Mouse (Mus musculus) layer of hippocampus, adult 11-12 months (tissue): Measurements from ENCODE around the gene Tap1.
"Not testable (repeated sequence)": the region's sequence is repeated elsewhere in the genome, so short reads cannot be mapped to it uniquely, and the experiment has no call there.

Source experiments
- DNase-seq: peaks from one replicate; pipeline ENCODE4 v3.0.0; 2022; ENCODE audit warnings: low spot score

Tap1 gene

DNA sequence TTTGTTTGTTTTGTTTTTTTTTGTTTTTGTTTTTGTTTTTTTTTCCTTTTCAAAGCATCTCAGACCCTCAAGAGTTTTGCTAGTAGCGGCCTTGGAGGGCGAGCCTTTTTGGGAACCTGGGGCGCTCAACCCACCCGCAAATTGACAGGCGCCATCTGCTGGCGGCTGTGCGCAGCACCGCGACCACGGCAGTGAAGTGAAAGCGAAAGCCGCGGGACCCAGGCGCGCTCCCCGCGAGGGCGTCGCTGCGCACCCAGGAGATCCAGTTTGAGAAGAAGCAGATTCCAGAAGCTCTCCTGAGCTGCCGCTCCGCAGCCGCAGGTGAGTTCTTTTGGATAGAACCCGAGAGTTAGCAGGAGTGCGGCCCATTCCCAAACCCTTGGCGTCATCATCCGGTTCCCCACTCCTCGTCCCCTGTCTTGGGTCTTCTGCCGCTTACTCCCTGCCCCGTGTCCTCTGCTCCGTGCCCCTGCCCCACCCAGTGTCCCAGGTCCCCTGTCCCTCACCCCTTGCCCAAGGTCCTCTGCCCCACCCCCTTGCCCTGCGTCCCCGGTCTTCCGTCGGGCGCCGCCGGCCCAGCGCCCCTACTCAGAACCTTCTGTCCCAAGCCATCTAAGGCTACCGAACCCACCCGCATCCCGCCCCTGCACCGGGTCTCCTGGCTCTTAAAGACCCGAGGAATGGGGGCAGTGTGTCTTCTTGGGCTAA lies 17.1 kb downstream of the Tap1 start:
- peak; percentile 89 for DNase-seq

DNA sequence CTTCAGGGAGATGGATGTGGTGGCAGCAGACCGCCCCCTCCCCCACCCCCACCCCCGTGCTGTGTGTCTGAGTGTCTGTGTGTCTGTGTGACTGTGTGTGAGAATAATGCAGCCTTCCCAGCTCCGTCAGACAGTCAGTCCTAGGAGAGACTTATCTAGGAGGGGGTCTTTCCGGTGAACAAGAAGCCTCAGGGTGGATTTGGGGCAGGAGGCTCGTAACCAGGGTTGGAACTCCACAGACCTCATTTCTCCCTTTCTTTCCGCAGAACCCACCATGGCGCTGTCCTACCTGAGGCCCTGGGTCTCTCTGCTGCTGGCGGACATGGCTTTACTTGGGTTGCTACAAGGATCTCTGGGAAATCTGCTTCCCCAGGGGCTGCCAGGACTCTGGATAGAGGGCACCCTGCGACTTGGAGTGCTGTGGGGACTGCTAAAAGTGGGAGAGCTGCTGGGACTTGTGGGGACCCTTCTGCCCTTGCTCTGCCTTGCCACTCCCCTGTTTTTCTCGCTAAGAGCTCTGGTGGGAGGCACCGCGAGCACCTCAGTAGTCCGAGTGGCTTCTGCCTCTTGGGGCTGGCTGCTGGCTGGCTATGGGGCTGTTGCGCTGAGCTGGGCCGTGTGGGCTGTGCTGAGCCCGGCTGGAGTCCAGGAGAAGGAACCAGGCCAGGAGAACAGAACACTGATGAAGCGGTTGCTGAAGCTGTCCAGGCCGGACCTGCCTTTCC lies 17.8 kb downstream of the Tap1 start:
- DNase-seq = no peak

DNA sequence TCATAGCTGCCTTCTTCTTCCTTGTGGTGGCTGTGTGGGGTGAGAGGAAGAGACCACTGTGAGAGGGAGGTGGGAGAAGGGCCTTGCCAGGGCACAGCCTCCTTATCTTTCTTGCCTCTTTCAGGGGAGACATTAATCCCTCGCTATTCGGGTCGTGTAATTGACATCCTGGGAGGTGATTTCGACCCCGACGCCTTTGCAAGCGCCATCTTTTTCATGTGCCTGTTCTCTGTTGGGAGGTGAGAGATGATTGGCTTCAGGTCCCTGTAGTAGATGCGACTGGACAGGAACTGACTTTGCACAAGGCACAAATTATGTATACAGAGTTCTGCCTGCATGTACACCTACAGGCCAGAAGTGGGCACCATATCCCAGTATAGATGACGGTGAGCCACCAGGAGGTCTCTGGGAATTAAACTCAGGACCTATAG lies 18.4 kb downstream of the Tap1 start:
- DNase-seq = no peak

DNA sequence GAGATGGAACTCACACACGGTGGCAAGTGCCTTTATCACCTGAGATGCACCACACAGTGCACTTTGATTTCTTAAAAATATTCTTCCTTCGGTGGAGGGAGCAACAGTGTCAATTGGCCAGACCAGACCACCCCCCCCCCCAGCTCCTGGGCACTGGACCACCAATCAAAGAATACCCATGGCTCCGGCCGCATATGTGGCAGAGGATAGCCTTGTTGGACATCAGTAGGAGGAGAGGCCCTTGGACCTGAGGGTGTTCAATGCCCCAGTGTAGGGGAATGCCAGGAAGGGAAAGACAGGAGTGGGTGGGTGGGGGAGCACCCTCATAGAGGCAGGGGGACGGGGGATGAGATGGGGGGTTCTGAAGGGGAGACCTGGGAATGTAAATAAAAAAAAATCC lies 19.4 kb downstream of the Tap1 start:
- DNase-seq = no peak

DNA sequence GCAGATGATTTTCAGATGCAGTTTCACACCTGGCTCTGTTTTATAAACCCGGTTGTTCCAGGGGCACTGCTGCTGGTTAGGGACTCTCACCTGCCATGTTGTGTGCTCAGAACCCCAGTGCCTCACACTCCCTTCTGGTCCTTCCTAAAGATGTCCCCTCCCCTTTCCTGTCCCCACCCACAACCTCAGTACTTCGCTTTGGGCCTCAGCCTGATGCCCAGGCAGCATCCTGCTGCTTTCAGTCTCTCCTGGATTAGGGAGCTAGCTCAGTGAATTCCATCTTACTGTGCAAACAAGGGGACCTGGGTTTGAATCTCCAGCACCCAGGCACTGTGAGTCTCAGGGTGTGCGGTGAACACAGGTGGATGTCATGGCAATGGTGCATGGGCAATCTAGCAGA lies 20.1 kb downstream of the Tap1 start:
- no peak for DNase-seq

DNA sequence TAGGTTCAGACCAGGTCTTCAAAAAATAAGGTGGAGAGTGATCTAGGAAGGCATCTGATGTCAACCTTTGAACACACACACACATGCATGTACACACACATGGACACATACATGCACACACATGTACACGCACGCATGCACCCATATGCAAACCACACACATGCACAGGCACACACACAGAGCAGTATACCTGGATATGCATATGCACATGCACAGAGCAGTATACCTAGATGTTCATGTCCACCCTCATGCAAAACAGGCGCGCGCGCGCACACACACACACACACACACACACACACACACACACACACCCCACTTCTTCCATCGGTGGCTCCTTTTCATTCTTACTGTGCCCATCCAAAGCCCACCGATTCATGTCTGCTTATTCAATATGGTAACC lies 20.5 kb downstream of the Tap1 start:
- no peak for DNase-seq

DNA sequence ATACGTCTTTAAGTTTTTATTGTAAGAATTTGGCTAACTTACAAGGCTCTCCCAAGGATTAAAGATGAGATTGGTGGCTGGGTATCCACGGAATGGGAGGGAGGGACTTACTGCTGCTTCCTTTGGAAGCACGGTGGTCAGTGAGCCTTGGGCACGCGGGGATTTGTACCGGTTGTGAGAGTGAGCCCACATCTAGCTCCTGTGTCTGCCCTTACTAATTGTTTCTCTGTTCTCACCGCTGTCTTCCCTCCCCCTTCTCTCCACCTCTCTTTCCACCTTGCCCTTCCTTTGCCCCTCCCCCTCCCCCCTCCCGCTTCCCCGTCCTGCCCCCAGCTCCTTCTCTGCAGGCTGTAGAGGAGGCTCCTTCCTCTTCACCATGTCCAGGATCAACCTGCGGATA lies 21.1 kb downstream of the Tap1 start:
- DNase-seq = no peak

DNA sequence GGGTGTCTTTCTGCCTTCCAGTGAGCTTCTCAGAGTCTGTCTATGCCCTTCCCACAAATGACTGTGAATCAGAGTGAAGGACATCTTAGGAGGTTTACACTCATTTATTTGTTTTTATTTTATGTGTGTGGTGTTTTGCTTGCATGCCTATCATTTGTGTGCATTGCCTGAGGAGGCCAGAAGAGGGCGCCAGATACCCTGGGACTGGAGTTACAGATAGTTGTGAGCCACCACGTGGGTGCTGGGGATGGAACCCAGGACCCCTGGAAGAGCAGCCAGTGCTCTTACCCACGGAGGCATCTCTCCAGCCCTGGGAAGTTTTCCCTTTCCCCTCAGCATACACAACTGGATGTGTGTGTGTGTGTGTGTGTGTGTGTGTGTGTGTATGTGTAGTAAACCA lies 22.3 kb downstream of the Tap1 start:
- DNase-seq = no peak

DNA sequence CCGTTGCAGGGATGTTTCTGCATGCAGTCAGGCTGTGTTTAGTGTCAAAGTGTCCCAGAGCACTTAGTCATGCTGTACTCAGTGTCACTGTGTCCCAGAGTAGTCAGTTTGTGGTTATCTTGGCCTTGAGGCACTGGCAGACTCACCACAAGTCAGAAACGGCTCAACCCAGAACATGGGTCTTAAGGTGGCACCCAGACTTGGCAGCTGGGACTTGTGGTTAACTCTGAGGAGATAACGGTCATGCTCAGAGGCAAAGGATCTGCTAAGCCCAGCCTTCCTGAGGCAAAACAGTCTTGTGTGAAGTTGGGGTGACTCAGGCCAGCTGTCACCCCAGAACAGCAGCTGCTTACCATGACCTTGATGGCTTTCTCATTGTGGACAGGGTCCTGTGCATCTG lies 23.2 kb downstream of the Tap1 start:
- no peak for DNase-seq

DNA sequence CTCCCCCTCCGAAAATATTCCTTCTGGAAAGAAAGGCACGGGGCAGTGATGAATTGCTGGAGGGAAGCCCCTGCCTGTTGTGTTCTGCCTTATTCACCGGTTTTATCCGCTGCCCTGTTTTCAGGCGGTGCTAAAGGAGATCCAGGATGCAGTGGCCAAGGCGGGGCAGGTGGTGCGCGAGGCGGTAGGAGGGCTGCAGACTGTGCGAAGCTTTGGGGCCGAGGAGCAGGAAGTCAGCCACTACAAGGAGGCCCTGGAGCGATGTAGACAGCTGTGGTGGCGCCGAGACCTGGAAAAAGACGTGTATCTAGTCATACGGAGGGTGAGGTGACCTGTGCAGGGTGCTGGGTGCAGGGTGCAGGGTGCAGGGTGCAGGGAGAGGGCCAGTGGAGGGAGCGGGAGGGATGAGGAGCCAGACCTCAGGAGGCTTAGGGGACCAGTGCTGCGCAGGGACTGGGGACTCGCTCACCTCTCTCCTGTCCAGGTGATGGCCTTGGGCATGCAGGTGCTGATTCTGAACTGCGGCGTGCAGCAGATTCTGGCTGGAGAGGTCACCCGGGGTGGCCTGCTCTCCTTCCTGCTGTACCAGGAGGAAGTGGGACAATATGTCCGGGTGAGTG lies 24.5 kb downstream of the Tap1 start:
- no peak for DNase-seq

DNA sequence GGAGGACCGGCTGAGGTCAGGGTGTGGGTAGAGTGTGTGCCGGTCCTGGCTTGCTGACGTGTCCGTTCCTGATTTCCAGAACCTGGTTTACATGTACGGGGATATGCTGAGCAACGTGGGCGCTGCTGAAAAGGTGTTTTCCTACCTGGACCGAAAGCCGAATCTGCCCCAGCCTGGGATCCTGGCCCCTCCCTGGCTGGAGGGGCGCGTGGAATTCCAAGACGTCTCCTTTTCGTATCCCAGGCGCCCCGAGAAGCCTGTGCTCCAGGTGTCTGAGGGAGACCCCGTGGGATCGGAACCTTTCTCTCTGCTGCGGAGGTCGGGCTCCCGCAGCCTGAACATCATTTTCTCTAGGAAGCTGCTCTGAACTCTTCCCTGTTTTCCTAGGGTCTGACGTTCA lies 26.6 kb downstream of the Tap1 start:
- no peak for DNase-seq

DNA sequence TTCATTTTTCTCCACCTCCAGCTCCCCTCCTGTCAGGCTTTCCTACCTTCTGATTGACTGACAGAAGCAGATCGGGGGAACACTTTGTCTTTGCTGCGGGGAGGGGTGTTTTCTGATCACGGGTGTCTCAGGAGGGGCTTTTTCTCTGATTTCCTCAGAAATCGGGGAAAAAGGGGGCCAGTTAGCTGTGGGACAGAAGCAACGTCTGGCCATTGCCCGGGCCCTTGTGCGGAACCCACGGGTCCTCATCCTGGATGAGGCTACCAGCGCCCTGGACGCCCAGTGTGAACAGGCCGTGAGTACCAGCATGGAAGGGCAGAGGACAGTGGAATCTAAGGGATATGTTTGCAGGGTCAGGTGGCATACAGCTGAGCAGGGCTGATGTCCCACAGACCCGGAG lies 27.8 kb downstream of the Tap1 start:
- no peak for DNase-seq

DNA sequence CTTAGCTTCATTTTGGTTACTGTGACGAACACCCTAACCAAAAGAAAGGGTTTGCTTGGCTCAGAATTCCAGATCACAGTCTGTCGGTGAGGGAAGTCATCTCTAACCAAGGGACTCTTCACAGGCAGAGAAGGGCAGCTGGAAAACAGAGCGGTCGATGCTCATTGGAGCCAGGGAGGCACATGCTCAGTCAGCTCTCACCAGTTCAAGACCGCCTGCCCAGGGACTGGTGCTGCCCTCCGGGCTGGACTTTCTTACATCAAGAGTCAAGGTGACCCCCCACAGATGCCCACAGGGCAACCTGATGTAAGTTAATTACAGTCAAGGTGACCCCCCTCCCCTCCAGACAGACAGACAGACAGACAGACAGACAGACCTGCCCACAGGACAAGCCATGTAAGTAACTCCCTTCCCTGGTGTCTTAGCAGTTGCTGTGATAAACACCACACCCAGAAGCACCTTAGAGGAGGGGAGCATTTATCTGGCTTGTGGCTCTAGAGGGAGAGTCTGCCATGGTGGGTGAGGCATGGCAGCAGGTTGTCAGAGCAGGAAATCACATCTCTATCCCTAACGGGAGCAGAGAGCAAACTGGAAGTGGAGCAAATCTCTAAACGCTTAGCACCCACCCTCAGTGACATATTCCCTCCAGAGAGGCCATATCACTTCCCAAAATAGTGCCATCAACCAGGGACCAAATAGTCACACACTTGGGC lies 30.0 kb downstream of the Tap1 start:
- DNase-seq = no peak

DNA sequence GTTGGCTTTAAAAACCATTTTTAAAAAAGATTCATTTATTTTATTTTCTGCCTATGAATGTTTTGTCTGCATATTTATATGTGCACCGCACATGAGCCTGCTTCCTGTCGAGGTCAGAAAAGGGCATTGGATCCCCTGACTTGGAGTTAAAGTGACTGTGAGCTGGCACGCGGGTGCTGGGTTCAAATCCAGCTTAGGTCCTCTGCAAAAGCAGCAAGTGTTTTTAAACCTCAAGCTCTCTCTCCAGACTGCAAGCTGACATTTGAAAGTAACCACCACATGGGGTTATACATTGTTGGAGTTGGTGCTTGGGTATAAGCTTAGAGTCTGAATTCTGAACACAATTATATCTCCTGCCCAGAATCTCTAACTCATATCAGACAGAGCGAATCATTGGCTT lies 30.6 kb downstream of the Tap1 start:
- DNase-seq = no peak

DNA sequence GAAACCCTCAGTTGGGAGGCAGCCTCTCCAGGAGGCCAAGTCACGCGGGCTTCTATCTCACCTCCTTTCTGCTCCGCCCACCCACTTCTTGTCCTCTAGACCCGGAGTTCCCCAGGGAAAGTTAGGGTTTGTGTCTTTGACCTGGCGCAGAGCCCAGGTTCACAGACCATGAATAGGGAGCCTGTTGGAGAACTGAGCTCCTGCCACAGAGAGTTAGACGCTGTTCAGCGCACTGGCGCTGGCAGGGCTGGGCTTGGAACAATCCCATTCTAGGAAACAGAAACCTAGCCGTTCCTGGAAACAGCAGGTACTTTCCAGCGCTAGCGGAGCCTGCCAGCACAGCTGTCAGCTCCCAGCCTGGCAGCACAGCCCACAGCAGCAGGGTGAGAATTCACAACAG lies 31.3 kb downstream of the Tap1 start:
- peak; percentile 50 for DNase-seq

DNA sequence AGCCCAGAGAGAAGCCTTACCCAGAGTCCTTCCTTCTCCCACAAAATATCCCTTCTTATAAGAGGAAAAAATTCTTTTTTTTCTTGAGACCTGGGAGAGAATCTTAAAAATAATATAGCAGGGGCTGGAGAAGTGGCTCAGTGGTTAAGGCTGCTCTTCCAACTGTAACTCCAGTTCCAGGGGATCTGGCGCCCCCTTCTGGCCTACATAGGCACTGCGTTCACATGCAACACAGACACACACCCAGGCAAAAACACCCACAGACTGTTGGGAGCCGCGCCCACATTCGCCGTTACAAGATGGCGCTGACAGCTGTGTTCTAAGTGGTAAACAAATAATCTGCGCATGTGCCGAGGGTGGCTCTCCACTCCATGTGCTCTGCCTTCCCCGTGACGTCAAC lies 31.7 kb downstream of the Tap1 start:
- not testable (repeated sequence) for DNase-seq

DNA sequence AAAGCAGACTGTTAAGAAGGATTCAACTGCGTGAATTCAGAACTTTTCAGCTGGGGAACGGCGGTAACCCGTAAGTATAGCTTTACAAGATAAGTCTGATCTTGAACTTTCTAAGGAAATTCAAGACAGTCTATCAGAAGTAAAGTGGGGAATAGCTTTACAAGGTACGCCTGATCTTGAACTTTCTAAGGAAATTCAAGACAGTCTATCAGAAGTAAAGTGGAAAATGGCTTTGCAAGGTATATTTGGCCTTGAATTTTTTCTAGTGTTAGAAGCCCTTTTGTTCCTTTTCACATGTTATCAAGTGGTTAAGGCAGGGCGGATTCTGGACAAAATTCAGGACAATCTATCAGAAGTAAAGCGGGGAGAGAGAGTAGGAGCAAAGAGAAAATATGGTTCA lies 32.4 kb downstream of the Tap1 start:
- DNase-seq = peak; percentile 60

DNA sequence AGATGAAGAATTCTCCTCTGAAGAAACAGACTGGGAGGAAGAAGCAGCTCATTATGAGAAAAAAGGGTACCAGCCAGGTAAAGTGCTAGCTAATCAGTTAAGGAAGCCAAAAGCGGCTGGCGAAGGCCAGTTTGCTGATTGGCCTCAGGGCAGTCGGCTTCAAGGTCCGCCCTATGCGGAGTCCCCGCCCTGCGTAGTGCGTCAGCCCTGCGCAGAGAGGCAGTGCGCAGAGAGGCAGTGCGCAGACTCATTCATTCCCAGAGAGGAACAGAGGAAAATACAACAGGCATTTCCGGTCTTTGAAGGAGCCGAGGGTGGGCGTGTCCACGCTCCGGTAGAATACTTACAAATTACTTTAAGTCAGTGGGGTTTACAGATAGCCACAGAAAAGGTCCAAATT lies 33.0 kb downstream of the Tap1 start:
- not testable (repeated sequence) for DNase-seq

DNA sequence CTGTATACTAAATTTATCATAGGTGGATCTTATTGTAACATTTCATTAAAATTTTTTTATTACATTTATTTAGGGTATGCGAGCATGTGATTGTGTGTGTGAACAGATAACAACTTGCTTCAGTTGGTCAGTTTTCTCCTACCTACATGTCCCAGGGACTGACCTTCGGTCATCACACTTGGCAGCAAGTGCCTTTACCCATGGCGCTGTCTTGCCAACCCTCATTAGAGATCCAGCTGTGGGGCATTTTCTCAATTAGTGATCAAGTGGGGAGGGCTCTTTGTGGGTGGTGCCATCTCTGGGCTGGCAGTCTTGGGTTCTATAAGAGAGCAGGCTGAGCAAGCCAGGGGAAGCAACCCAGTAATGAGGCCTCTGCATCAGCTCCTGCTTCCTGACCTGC lies 37.5 kb downstream of the Tap1 start:
- no peak for DNase-seq

DNA sequence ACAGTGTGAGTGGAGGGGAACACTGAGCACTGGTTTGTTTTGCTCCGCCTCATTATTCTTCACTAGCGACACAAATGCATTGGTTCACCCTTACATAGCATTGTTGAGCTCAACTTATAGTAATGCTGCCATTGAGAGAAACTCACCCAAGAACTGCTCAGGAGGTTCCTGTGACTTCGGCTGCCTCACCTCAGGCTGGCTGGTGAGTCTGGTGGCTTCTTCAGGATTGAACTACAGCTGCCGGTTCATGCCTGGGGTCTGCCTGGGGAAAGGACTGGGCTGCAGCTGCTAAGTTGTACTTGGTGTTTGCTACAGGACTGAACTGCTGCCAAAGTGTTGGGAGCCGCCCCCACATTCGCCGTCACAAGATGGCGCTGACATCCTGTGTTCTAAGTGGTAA lies 38.1 kb downstream of the Tap1 start:
- no peak for DNase-seq

DNA sequence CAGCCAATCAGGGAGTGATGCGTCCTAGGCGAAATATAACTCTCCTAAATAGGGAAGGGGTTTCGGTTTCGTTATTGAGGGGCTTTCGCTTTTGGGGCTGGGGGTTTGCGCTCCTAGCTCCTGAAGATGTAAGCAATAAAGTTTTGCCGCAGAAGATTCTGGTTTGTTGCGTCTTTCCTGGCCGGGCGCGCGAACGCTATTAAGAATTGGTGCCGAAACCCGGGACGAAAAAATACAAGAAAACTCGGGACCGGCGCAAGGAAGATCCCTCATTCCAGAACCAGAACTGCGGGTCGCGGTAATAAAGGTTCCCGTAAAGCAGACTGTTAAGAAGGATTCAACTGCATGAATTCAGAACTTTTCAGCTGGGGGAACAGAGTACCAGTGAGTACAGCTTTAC lies 38.6 kb downstream of the Tap1 start:
- DNase-seq = not testable (repeated sequence)

DNA sequence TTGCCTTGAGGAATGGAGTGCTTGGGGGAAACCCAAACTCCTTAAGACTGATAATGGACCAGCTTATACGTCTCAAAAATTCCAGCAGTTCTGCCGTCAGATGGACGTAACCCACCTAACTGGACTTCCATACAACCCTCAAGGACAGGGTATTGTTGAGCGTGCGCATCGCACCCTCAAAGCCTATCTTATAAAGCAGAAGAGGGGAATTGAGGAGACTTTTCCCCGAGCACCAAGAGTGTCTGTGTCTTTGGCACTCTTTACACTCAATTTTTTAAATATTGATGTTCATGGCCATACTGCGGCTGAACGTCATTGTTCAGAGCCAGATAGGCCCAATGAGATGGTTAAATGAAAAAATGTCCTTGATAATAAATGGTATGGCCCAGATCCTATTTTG lies 43.6 kb downstream of the Tap1 start:
- DNase-seq = not testable (repeated sequence)

DNA sequence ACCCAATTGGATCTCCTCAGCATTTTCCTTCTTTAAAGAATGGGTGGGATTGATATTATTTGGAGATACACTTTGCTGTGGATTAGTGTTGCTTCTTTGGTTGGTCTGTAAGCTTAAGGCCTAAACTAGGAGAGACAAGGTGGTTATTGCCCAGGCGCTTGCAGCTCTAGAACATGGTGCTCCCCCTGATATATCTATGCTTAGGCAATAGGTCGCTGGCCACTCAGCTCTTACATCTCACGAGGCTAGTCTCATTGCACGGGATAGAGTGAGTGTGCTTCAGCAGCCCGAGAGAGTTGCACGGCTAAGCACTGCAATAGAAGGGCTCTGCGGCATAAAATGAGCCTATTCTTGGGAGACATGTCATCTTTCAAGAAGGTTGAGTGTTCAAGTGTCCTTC lies 44.7 kb downstream of the Tap1 start:
- not testable (repeated sequence) for DNase-seq
